Mouse (Mus musculus) spleen, adult 2 months (tissue): ENCODE measurements at regions not wholly inside any gene's neighbourhood (a gene's known extent, or its start where the extent isn't known, plus 50 kb on each side); places are given as distances from the start of the nearest gene placed in this dataset.

Experiments
- DNase-seq, 2 experiments: peaks; one replicate each; pipeline versions ENCODE4 v3.0.0 to v3.0.0-alpha.2; 2012 to 2021; ENCODE audit warnings: low spot score in 2 of 2, low read depth in 1 of 2
- H3K27ac ChIP-seq: fragments of 200-500 bp; 2 replicates; pipeline ENCODE4 v1.5.1; 2012; ENCODE audit warnings: low read length, inconsistent platforms; ENCODE audit not compliant: insufficient read depth
- H3K27me3 ChIP-seq: fragments of 200-500 bp; 2 replicates; pipeline ENCODE4 v1.6.1; 2012; ENCODE audit warnings: mild to moderate bottlenecking, moderate library complexity, low read length, inconsistent platforms; ENCODE audit not compliant: control insufficient read depth, insufficient read depth
- H3K36me3 ChIP-seq: fragments of 200-500 bp; 2 replicates; pipeline ENCODE4 v1.6.1; 2012; ENCODE audit warnings: mild to moderate bottlenecking, low read length, inconsistent platforms; ENCODE audit not compliant: control insufficient read depth, insufficient read depth
- H3K4me1 ChIP-seq: fragments of 200-500 bp; 2 replicates; pipeline ENCODE4 v1.6.1; 2011; ENCODE audit warnings: inconsistent platforms; ENCODE audit not compliant: control insufficient read depth, insufficient read depth, insufficient read length
- H3K4me3 ChIP-seq: fragments of 200-500 bp; 2 replicates; pipeline ENCODE4 v1.5.1; 2011; ENCODE audit warnings: mild to moderate bottlenecking, inconsistent platforms; ENCODE audit not compliant: insufficient read depth, insufficient read length; ENCODE audit errors: extremely low read depth
- CTCF ChIP-seq: fragments of 200-500 bp; IDR thresholded peaks from 2 replicates; pipeline ENCODE4 v1.5.1; 2011; ENCODE audit warnings: mild to moderate bottlenecking, inconsistent platforms; ENCODE audit not compliant: insufficient read depth, insufficient read length, insufficient replicate concordance; ENCODE audit errors: extremely low read depth
- POLR2A ChIP-seq: fragments of 200-500 bp; IDR thresholded peaks from 2 replicates; pipeline ENCODE4 v1.6.1; 2011; ENCODE audit warnings: low read depth, low read length, inconsistent platforms
- WGBS: fragments of 180-500 bp; shearing (Covaris S2); methylation state at CpG from one replicate; pipeline ENCODE4 v1.1.7; 2018; 5-methylcytosine and 5-hydroxymethylcytosine counted together

DNA sequence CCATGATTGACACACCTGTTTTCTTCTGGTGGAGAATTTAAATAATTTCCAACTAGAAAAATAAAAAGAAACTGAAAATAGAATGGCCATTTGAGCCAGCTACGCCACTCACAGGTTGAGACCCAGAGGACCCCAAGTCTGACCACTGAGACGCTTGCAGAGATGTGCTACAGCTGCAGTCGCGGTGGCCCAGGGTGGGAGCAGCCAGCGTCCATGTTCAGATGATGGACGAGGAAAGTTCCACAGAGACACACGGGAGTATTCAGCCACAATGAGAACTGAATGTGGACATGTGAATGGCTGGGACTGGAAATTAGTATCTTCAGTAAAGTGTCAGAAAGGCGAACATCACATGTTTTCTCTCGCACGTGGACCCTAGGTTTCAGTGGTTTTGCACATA, 155.1 kb upstream of the Stt3b start:
- Histone ChIP-seq H3K4me1 (peaks cover 5% of the 10 kb centered on the region; the same call in 1 of the 2 replicates), H3K27ac (no peak overlapping the region), H3K36me3 (no peaks in the 10 kb centered on the region), H3K4me3 (no peak overlapping the region), H3K27me3 (no peaks in the 10 kb centered on the region)
- no peak for DNase-seq
- TF ChIP-seq POLR2A (no peak), CTCF (no peak)
- 91% methylated on average over 10 of the region's 10 CpGs for WGBS

- WGBS = 55% methylated on average over 2 of the region's 2 CpGs
- no peaks in the 10 kb centered on the region for H3K27me3 ChIP-seq
- H3K36me3 ChIP-seq = no peaks in the 10 kb centered on the region
- H3K4me1 ChIP-seq = peaks cover 9% of the 10 kb centered on the region; the same call in 1 of the 2 replicates
- no peak for DNase-seq
- H3K4me3 ChIP-seq = no peak overlapping the region
- TF ChIP-seq CTCF (no peak), POLR2A (no peak)
- peak overlapping the region; percentile 64 for H3K27ac ChIP-seq
Measured at GRCm38 (mm10) chr9:115468641-115469040, 158.4 kb upstream of the Stt3b start.

DNA sequence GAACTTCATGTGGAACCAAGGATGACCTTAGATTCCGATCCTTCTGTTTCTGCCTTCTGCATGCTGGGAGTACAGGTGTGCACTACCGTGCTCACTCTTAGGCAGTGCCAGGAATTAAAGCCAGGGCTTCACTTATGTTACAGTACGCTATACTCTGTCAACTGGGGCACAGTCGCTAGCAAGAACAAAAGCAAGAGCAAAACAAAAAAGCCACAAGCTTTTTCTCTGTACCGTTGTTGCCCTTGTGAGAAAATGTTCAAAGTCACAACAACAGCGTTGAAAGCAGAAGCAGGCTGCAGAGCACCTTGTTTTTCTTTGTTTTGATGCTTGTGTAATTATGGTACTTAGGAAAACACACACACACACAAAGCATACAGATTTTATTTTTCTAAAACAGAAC, 161.4 kb upstream of the Stt3b start:
- DNase-seq = no peak

DNA sequence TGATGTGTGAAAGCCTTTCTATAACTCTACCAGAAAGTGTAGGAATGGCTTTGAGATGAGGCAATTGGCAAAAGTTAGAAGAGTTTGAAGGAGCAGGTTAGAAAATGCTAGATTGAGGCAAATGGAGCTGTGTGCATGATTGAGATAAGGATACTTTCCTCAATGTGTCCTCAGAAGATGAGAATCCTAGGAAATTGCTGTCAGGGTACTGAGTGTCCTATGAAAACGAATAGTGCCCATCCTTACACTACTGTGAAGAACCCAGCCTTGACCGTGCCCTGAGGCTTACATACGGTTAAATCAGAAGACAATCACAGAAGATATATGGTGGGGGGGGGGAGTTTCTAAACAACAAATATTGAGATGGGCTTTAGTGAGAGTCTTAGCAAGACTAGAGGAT, 162.8 kb upstream of the Stt3b start:
- TF ChIP-seq POLR2A (no peak), CTCF (no peak)
- Histone ChIP-seq H3K27me3 (no peaks in the 10 kb centered on the region), H3K4me1 (peaks cover 5% of the 10 kb centered on the region; the same call in 1 of the 2 replicates), H3K4me3 (no peak overlapping the region), H3K27ac (no peak overlapping the region), H3K36me3 (no peaks in the 10 kb centered on the region)
- 89% methylated on average over 3 of the region's 3 CpGs for WGBS
- no peak for DNase-seq

More for the DNA sequence above, 161.4 kb upstream of the Stt3b start:
- TF ChIP-seq CTCF (no peak), POLR2A (no peak)
- H3K27me3 ChIP-seq = no peaks in the 10 kb centered on the region
- whole genome bisulfite sequencing = 73% methylated on average over 6 of the region's 6 CpGs
- H3K36me3 ChIP-seq = no peaks in the 10 kb centered on the region
- no peak overlapping the region for H3K4me3 ChIP-seq
- peak overlapping the region; percentile 45; the same call in 1 of the 2 replicates for H3K27ac ChIP-seq
- H3K4me1 ChIP-seq = peaks cover 9% of the 10 kb centered on the region; the same call in 1 of the 2 replicates

DNA sequence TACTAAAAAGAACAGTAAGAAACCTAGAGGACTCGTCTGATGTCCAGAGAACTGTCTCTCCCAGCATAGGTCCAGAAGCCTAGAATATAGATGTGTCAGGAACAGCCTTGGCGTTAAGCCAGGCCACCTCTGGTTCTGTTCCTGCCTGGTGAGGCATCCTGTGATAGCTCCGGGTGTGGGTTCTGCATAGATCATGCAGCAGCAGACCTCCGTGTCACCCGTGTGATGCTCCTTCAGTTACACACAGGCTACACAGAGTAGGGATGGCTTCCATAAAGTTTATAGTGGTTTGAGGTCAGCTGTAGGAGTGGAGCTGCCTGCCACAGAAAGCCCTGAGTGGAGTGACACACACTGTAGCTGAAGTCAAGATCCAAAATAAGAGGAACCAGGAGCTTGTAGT, 163.6 kb upstream of the Stt3b start:
- Histone ChIP-seq H3K27me3 (no peaks in the 10 kb centered on the region), H3K4me3 (no peak overlapping the region), H3K4me1 (peaks cover 9% of the 10 kb centered on the region; the same call in 1 of the 2 replicates), H3K36me3 (no peaks in the 10 kb centered on the region), H3K27ac (no peak overlapping the region)
- 75% methylated on average over 5 of the region's 5 CpGs for WGBS
- no peak for DNase-seq
- TF ChIP-seq POLR2A (no peak), CTCF (no peak)

- TF ChIP-seq POLR2A = no peak
- TF ChIP-seq CTCF = no peak
- H3K27me3 ChIP-seq = no peaks in the 10 kb centered on the region
- H3K36me3 ChIP-seq = no peaks in the 10 kb centered on the region
- H3K27ac ChIP-seq = peak overlapping the region; percentile 39; the same call in 1 of the 2 replicates
- DNase-seq = no peak
- WGBS = 73% methylated on average over 8 of the region's 8 CpGs
- H3K4me3 ChIP-seq = no peak overlapping the region
- peaks cover 10% of the 10 kb centered on the region for H3K4me1 ChIP-seq
Measured at GRCm38 (mm10) chr9:115474342-115474741, 164.1 kb upstream of the Stt3b start.

DNA sequence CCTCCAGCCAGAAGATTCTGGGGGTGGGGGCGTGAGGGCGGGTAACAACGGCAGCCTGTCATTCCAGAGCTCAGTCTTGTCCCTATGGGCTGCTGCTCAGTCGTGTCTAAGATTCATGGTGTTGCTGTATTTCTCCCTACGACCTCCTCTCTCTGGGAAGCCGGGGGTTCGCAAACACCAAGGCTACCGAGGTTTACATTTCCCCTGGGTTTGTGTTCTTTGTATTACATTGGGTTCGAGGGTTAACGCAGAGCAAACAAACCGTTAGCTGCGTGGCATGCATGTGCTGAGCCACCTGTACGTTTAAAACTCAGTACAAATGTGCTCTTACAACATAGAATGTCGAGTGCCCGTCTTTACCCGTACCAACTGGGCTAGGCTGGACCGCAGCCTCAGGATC, 166.0 kb upstream of the Stt3b start:
- DNase-seq = no peak
- 94% methylated on average over 17 of the region's 17 CpGs for WGBS
- TF ChIP-seq POLR2A = no peak
- no peak for TF ChIP-seq CTCF
- Histone ChIP-seq H3K4me1 (peaks cover 13% of the 10 kb centered on the region), H3K36me3 (no peaks in the 10 kb centered on the region), H3K4me3 (no peak overlapping the region), H3K27me3 (no peaks in the 10 kb centered on the region), H3K27ac (no peak overlapping the region)
